Mouse (Mus musculus) liver, embryonic 14.5 days (tissue): Measurements from ENCODE around the gene Kcnn1.

Experiments used
- CTCF ChIP-seq: IDR thresholded peaks from 2 replicates; pipeline ENCODE4 v1.5.1; 2016; ENCODE audit warnings: antibody characterized with exemption, low read depth, control low read depth
- EP300 ChIP-seq: IDR thresholded peaks from 2 replicates; pipeline ENCODE4 v1.6.1; 2016; ENCODE audit warnings: antibody characterized with exemption, low read depth

DNA sequence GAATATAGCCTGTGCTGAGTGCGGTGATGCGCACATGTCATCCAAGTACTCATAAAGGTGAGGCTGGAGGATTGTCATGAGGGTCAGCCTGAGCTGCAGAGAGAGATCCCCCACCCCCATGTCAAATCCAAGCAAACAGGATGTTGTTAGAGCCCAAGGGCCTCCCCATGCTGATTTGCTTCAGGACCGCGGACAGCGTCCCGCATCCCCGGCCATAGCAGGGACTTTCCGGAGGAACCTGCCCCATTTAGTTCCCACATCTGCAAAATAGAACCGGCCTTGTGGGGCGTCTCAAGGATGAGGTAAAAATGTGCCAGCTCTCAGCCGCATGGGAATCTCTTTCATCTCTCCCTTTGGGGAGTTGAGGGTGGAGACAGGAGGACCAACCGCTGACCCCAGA is 22.6 kb upstream of the Kcnn1 start:
- no peak for TF ChIP-seq CTCF
- TF ChIP-seq EP300 = no peak
